Mouse (Mus musculus): ENCODE measurements at regions not wholly inside any gene's neighbourhood (a gene's known extent, or its start where the extent isn't known, plus 50 kb on each side); places are given as distances from the start of the nearest gene placed in this dataset.

DNA sequence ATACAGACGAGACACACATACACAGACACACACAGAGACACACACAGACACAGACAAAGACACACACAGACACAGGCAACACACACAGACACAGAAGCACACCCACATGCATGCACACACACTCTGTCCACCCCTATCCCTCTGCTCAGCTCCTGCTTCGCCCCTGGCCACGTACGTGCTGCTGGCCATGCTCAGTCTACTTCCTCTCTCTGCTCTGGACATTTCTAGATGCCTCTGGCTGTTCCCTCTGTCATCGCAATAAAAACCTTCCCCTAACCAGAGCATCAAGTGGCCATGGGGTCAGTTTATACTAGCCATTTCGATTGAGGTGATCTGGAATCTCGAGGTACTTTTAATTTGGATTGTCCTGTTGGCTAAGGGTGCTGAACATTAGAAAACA, 118.9 kb upstream of the Slc38a2 start:
- TF ChIP-seq MYOG (IDR thresholded peaks at IDR 0.05; ENCODE audit: control insufficient read depth, extremely low read depth, insufficient read length) (no peak), MYOD1 (IDR thresholded peaks at IDR 0.05; ENCODE audit: control insufficient read depth, insufficient read length, low read depth) (no peak)
